Mouse (Mus musculus) hematopoietic stem cell, adult 5-6 weeks (primary cell): ENCODE results near the gene Fbxo41. TPM values are rescaled to one million over a fixed set of nuclear protein-coding genes. Genes with fewer than 3 reads are reported as not detected.
"Not testable (repeated sequence)": the region's sequence is repeated elsewhere in the genome, so short reads cannot be mapped to it uniquely, and the experiment has no call there.

Source experiments
- ATAC-seq, 2 experiments: fragments of 125-278 bp in 1 of 2; replicated peaks in 1 of 2; 2 replicates each; pipeline ENCODE4 v1.8.0; 2016 to 2017; ENCODE audit warnings: inconsistent platforms in 2 of 2, mild to moderate bottlenecking in 2 of 2, moderate number of reproducible peaks in 2 of 2, low read depth in 1 of 2, moderate TSS enrichment in 1 of 2; ENCODE audit not compliant: low FRiP score in 2 of 2, poor library complexity in 2 of 2, severe bottlenecking in 2 of 2, insufficient read depth in 1 of 2, low TSS enrichment in 1 of 2
- total RNA-seq: library from RNA; stranded (forward); fragments of 172-1452, 232-1000 nt; gene quantifications from 2 replicates; pipeline ENCODE4 v1.2.3, GENCODE M21; 2017

The Fbxo41 gene
- total RNA-seq, 1 experiment from 2014 or later = not detected

DNA sequence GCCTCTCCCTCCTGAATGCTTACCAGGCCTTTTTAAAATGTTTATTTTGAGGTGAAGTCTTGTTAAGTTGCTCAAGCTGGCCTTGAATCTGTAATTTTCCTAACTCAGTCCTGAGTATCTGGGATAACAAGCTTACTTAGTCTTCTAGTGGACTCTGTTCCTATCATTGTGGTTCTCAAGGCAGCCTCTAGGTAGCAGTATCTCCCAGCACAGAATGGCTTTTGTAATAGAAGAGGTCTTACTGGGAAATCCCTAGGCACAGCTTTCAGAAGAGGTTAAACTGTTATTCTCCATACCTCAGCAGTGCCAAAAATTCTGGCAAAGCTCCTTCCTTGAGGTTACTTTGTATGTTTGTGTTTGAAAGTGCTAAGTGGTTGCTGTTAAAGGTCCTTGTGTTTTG lies 37.4 kb downstream of the Fbxo41 start:
- ATAC-seq = no peak

DNA sequence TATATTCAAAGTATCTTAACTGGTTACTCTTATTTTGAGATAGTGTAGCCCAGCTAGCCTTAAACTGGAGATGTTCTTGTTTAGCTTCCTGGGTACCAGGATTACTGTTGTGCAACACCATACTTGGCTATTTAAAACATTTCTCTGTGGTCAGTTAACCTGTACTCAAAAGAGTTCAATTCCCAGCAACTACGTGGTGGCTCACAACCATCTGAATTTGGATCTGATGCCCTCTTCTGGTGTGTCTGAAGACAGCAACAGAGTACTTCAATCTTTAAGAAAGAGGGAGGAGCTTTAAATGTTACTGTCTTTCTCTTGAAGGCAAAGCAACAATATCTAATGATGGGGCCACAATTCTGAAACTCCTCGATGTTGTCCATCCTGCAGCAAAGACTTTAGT lies 43.2 kb downstream of the Fbxo41 start:
- ATAC-seq = no peak

DNA sequence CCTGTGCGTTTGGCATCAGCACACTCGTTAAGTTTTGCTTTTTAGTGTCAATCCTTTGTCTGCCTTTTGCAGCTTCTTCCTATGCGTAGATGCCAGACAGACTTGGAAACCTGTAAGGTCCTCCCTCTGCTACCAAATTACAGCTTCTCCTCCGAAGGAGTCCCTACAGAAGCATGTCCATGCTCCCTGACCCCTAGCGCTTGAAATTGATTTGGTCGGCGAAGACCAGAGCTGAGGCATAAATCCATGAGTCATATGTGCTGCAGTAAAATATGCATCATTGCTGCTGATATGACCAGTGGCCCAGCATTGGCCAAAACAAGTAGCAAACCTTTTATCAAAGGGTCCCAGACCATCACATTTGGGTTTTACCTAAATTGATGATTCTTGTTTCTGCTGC lies 50.0 kb downstream of the Fbxo41 start:
- ATAC-seq = no peak

DNA sequence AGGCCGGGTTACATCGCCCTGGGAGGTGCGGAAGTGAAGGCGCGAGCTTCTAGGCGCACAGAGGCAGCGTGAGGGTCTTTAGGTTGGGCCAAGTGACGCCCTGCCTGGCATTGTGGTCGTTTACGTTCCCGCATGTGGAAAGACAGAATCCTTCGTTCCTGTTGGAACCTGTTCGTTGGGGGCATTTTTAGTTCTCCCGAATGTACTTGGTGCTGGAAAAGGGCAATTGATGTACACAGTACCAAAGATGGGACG lies 50.5 kb downstream of the Fbxo41 start:
- 0 out of 4 replicates have a peak, but pooled peaks have one; percentile 0 to 12 for ATAC-seq

DNA sequence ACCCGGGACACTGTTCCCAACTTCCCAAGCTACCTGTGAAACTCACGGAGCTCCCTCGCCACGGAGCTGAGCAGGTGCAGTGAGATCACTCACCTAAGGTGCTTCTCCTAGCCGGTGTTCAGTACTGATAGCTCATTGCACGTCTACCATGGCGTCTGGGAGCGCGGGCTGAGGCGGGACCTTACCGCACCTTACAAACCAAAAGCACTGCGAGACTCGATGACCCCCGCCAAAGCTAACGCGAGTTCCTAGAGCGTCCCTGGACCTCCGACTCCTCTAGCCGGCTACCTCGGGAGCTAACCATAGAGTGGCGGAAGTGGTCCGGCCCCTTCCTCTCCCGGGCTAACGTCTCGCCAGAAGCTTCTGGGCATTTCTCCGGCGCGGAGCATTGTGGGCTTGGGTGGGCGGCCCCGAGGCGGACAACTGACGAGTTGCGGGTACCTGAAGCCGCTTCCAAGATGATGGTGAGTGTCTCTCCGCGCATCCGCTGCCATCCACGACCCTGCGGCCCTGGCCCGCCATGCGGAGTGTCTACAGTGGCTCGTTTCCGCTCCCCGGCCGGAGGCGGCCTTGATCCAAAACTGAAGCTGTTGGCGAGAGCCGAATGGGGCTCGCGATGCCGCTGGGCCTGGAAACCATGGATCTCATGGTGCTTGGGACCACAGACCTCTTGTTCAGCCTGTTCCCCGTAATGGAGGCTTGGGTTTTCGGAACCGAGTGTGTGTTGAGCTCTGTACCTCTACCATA lies 51.0 kb downstream of the Fbxo41 start, which contains the start of gene Pradc1:
Pradc1 (minus strand) TSS at position 307 of the 747 bp plus-strand sequence.
- peak; percentile 67 to 81 for ATAC-seq

DNA sequence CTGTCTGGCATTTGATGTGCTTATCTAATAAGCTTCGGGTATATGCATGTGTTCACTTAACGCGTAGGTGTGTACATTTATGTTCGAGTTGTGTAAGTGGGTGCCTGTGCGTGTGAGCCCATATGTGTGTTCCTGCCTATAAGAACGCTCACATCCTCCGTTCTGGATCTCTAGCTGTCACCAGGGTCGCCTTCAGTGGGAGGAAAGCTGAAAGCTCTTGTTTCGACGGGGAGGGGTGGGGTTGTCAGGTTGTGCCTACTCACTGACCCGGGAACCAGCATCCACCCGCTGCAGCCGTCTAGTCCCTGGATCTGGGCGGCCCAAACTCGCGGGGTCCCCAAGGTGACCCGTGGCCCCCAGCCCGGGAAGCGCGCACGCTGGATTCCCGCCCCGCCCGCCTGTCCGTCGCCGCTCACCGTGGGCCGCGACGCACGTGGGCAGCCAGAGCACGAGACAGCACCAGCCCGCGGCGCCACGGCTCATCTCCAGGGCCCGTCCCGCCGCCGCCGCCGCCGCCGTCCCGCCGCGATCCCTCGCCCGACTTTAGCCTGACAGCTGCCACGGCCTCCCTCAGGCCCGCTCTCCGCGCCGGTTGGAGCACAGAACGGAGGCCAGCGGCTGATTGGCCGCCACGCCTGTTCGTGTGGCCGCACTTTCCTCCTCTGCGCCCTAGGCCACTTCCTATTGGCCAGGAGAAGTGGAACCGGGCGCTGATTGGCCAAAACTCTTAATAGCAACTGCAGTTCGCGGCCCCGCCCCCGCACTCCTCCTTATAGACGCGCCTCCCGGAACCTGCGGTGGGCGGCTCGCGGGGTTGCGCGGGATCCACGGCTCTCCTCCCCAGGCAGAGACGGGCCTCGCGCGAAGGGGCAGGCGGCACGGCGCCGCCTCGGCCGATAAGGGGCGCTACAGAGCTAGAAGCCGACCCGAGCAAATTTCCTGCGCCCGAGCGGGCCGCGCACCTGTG lies 51.8 kb downstream of the Fbxo41 start, which contains the start of gene Cct7:
Cct7 (plus strand) TSS at position 818 of the 967 bp plus-strand sequence.
- ATAC-seq = peak; percentile 91

DNA sequence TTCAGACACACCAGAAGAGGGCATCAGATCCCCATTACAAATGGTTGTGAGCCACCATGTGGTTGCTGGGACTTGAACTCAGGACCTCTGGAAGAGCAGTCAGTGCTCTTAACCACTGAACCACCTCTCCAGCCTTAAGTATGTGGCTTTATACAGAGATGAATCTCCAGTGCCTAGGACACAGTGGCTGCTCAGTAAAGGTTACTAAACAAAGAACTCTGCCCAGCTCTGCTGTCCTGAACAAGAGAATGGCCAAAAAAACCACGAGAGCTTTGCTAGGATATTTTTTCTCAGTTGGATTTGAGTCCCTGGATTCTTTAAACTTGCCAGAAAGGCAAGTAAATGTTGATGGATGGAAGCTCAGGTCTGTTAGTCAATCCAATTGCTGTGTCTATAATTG lies 52.7 kb downstream of the Fbxo41 start:
- ATAC-seq = not testable (repeated sequence)

DNA sequence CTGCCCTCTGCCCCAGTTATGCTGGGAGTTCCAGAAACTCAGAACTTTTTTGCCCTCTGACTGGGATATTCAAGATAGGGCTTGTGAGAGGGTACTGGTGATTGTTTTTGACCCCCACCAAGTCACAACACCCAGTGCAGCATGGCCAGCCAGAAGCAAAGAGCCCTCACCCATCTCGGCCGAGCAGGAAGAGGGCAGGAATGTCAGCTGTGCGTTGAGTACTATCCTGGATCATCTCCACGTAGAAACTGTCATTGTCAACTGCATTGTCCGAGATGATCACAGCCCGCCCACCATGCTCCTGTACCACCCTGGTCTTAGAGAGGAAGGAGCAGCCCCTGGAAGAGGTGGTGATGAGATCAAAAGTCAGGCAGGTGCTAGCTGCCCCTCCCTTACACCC lies 55.4 kb downstream of the Fbxo41 start:
- no peak for ATAC-seq

DNA sequence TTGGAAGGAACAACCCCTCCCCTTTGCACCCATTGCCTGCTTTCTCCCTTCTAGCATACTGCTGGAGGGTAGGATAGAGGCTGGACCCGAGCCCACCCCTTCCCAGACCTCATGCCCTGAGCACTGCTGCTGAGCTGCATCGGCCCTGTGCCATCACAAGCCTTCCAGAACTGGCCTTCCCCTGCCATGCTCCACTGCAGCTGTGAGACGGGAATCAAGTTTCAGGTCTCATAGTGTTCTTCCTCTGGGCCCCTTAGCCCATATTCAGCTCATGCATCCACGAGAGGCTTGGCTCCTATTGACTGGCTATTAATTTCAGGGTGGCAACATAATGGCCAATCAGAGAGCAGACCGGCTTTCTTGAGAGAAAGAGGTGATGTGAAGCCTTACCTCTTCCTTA lies 57.5 kb downstream of the Fbxo41 start:
- ATAC-seq = no peak

DNA sequence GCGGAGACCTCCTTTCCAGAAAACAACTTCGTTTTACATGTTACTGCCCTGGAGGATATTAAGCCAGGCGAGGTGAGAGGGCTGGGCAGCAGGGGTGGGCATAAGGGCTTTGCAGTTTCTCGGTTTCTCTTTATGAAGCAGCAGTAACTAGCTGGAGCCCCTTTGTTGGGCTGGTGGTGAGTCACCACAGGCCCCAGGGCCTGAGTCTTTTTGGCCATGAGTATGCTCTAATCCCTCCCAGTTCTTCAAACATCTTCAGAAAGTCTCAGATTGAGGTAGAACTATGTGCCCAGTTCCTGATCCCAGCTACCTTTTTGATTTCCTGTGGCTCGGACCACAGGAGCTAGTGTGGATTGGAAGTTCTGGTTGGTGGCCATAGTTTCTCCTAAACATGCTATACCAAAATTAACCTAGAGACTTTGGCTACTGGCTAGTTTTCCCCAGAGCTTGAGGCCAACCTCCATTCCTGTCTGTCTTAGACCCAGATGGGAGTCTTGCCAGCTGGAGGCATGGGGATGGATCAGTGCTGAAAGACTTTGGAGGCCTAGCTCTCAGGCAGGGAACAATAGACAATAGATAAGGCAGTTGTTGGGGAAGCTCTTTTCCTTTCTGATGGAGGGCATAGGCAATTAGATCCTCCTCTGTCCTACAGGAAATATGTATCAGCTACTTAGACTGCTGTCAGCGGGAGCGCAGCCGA lies 58.4 kb downstream of the Fbxo41 start:
- ATAC-seq = no peak

DNA sequence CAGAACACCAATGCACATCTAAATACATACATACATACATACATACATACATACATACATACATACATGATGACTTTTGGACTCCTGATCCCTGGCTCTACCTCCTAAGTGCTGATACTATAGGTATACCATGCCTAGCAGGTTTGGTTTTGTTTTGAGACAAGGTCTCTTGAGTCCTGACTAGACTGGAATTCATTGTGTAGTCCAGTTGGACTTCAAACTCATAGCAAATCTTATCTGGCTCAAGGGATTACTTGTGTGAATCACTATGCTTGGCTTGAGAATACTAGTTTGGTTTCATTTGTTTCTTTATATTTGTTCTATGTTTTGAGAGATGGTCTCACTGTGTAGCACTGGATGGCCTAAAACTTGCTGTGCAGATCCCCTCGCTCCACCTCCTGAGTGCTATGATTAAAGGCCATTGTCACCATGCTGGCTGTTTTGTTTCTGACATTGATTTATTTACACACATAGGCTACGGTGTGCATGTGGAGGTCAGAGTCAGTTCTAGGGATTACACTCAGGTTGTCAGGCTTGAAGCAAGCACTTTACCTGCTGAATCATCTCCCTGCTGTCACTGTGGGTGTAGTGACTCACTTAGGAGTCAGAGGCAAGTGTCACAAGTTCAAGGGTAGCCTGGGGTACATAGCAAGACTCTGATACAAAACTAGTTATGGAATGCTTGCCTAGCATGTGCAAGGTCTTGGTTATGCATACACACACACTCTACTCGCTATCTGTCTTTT lies 59.1 kb downstream of the Fbxo41 start:
- ATAC-seq = no peak

DNA sequence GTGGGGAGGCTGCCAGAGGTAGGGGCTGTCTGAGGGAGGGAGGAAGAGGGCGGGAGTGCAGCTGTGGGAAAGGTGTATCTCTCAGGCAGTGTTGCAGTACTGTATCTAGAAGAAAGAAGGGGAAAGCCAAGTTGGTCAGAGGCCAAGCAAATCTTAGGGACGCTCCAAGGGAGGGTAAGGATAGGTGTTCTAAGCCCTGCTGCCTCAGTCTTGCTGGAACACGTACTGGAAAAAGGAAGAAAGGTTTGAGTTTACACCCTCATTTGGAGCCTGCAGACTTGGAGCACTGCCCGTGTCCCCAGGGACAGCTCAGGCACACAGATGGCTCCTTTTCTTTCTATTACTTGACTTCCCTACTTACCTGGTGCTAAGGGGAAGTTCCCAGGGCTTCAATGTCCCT lies 61.7 kb downstream of the Fbxo41 start:
- ATAC-seq = no peak

DNA sequence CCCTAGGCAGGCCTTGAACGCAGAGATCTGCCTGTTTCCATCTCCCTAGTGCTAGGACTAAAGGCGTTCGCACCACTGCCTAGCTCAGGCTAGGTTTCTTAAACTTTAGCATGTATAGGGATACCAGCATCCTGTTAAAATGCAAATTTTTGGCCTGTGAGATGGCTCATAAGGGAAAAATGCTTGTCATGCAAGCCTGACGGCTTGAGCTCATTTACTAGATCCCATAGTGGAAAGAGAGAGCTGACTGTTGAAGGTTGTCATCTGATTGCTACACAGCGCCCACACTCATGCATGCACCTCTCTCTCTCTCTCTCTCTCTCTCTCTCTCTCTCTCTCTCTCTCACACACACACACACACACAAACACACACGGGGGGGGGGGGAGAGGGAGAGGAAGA lies 66.2 kb downstream of the Fbxo41 start:
- ATAC-seq = no peak

DNA sequence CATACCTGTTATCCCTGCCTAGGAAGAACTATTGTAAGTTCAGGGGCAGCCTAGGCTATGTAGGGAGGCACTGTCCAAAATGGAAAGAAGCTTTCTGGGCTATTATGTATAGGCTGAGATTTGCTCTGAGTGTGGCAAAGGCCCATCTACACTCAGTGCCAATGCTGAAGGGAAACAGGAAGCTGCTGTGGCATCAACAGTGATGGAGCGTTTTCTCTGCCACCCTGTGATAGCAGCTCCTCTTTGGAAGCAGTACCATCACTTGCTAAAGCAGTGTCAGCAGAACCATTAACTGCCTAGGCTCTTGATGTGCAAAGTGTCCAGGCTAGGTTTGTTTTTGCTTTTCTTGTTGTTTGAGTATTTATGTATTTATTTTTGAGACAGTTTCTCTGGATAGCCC lies 66.6 kb downstream of the Fbxo41 start:
- ATAC-seq = 0 out of 4 replicates have a peak, but pooled peaks of 1 of the 2 experiments have one; percentile 40

DNA sequence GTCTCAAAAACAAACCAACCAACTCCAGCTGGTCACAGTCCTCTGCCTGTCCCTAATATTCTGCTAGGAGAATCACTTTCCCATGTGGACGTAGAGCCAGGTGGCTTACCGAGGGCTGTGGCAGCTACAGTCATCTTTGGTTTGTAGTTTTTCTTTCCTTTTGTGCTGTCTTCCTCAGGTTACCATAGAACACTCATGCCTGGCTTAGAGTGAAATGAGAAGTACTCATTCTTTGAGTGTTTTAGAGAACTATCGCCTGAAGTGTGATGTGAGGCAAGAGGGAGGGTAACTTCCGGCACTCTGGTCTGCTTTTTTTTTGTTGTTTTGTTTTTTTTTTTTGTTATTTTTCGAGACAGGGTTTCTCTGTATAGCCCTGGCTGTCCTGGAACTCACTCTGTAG lies 68.9 kb downstream of the Fbxo41 start:
- ATAC-seq = peak; percentile 41 to 48; a peak in 2 of 4 replicates

DNA sequence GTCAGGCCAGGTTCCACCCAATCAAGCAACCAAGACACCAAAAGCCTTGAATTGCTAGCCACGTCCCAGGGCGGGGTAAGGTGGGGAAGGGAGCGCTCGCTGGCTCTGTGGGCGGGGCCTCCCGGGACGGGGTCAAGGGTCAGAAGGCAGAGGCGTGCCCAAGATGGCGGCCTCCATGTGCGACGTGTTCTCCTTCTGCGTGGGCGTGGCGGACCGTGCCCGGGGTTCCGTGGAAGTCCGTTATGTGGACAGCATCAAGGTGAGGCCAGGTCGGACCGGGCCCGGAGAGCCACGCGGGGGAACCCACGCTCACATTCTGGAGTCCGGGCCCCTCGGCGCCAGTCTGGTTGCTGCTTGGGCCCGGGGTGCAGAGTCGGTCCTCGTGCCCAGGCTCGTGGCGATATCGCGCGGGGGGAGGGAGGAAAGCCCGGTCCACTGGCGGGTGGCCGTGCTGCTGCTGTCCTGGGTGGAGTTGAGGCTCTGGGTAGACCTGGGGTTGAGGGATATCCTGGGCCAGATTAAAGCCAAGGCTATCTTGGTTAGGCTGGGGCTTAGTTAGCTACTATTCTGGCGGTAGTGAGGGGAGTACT lies 70.9 kb downstream of the Fbxo41 start, which contains the start of gene Smyd5:
Smyd5 (plus strand) TSS at position 148 of the 590 bp plus-strand sequence.
- peak; percentile 93 to 94 for ATAC-seq
